ENCODE assay signal across 17 mouse cellular contexts in genomic region chr16:76358128-76358748, GRCm38 (mm10). TPM values are rescaled to one million over a fixed set of nuclear protein-coding genes. Genes with fewer than 3 reads are reported as not detected.
DNase-seq lines count a peak whose midpoint lies in the region; ATAC-seq and TF ChIP-seq lines count a peak whose summit lies in the region.
"Had no signal": no experiment of that assay in that cellular context is flagged by ENCODE, and none has a peak within 500 bp of the region (broad histone marks: within the 10 kb centered on the region; RNA-seq: fewer than 3 reads in every experiment).

No protein-coding gene starts in this region.

- H3K27ac ChIP-seq in kidney, embryonic 14.5 days (ENCODE audit: low read depth, low read length), result no peak overlapping the region
- no peak overlapping the region for H3K27ac ChIP-seq in thymus, adult 2 months (ENCODE audit: control insufficient read depth, insufficient read depth, low read length)
- H3K27ac ChIP-seq: heart, embryonic 15.5 days; hindbrain, postnatal 0 days had no signal

- no peak for TF ChIP-seq POLR2A in thymus, adult 2 months (IDR thresholded peaks at IDR 0.05; ENCODE audit: control insufficient read depth, extremely low read depth, insufficient read depth, low read length, poor library complexity)

- peak; percentile 43 for DNase-seq in kidney, adult 11 months
- no peak for DNase-seq in kidney, postnatal 10 days
- DNase-seq in forelimb bud, embryonic 11.5 days (ENCODE audit: low read depth, low spot score), result peak; percentile 51
- peak; percentile 43 for DNase-seq in retina, postnatal 1 day
- no peak for DNase-seq in T-cell, adult 2 months (ENCODE audit: low spot score)
- no peak for DNase-seq in adrenal gland, adult 2 months
- no peak for DNase-seq in thymus, adult 2 months
- DNase-seq: adrenal gland, adult 8-10 months; gastrocnemius, postnatal 36 days; layer of hippocampus, adult 9-11 months; spleen, adult 18-20 months; thymus, adult 18-20 months had no signal

- no peak overlapping the region for H3K4me3 ChIP-seq in kidney, embryonic 14.5 days (ENCODE audit: low read length)
- no peak overlapping the region for H3K4me3 ChIP-seq in thymus, adult 2 months (ENCODE audit: control insufficient read depth, insufficient read depth, low read length)
- H3K4me3 ChIP-seq: heart, embryonic 15.5 days; myocyte had no signal

- H3K9ac ChIP-seq in kidney, embryonic 14.5 days (ENCODE audit: low read depth, low read length), result no peak overlapping the region
- H3K9ac ChIP-seq: heart, embryonic 15.5 days had no signal

- H3K9me3 ChIP-seq in kidney, embryonic 14.5 days (ENCODE audit: control insufficient read depth, low read length), result no peaks in the 10 kb centered on the region
- H3K9me3 ChIP-seq: heart, embryonic 15.5 days had no signal

- 21% methylated on average over 18 of the region's 18 CpGs for WGBS in kidney, embryonic 14.5 days
- WGBS in thymus, adult 2 months, result 96% methylated on average over 18 of the region's 18 CpGs

- H3K4me2 ChIP-seq in kidney, embryonic 14.5 days (replicated peaks; ENCODE audit: low read depth, low read length), result peak overlapping the region; percentile 20; the same call in 1 of the 2 replicates
- H3K4me2 ChIP-seq: heart, embryonic 15.5 days had no signal

- peaks cover 24% of the 10 kb centered on the region for H3K4me1 ChIP-seq in kidney, embryonic 14.5 days (ENCODE audit: control insufficient read depth, insufficient read depth, low read length)
- peaks cover 36% of the 10 kb centered on the region for H3K4me1 ChIP-seq in thymus, adult 2 months (replicated peaks; ENCODE audit: control insufficient read depth, insufficient read depth, low read length)

- TF ChIP-seq CTCF in thymus, adult 2 months (IDR thresholded peaks at IDR 0.05; ENCODE audit: borderline replicate concordance, control insufficient read depth, extremely low read depth, insufficient read depth, low read length, poor library complexity), result no peak

- no peaks in the 10 kb centered on the region for H3K36me3 ChIP-seq in kidney, embryonic 14.5 days (ENCODE audit: control insufficient read depth, insufficient read depth, low read length)
- H3K36me3 ChIP-seq in thymus, adult 2 months (ENCODE audit: control insufficient read depth, insufficient read depth, low read length), result no peaks in the 10 kb centered on the region
- H3K36me3 ChIP-seq: heart, embryonic 15.5 days had no signal

- H3K27me3 ChIP-seq in kidney, embryonic 14.5 days (ENCODE audit: control insufficient read depth, insufficient read depth, low read length), result no peaks in the 10 kb centered on the region
- H3K27me3 ChIP-seq in thymus, adult 2 months (ENCODE audit: control insufficient read depth, insufficient read depth, low read length), result no peaks in the 10 kb centered on the region
- H3K27me3 ChIP-seq: CH12.LX; heart, embryonic 15.5 days had no signal

- ATAC-seq in kidney, embryonic 14.5 days (ENCODE audit: low FRiP score, low TSS enrichment), result peak; percentile 80
- ATAC-seq: hindbrain, postnatal 0 days had no signal

RNA-seq across cellular contexts. Expression of gene Nrip1, which starts 15.4 kb away (rescaled TPM):
- 36.9 and 56.8 TPM in 2 replicates for polyA plus RNA-seq in kidney, embryonic 14.5 days (2014; fragmentation: Nextera tagmentation; extraction: Ambion mirVana)
- 10 to 100 TPM; 80.3 to 95.3 TPM for total RNA-seq in adrenal gland, adult 2 months (2021)
- 7.6 and 7.7 TPM in 2 replicates for polyA plus RNA-seq in adrenal gland, adult 2 months (2012; rRNA removed)
- polyA plus RNA-seq in thymus, adult 2 months (2012; rRNA removed), result 23.7 and 44.1 TPM in 2 replicates
- total RNA-seq: CH12.LX had no signal

Comparison
In these comparisons a context has a peak if more than half of its experiments do, and no peak if none do; other contexts are left out.
1. DNase-seq: peak in kidney, adult 11 months (single experiment), forelimb bud, embryonic 11.5 days (single experiment) and retina, postnatal 1 day (single experiment); none in kidney, postnatal 10 days (single experiment), T-cell, adult 2 months (single experiment), adrenal gland, adult 2 months (single experiment) and thymus, adult 2 months (single experiment).